ENCODE assay signal across 8 mouse cellular contexts in genomic region chr2:92055831-92056236, GRCm38 (mm10). TPM values are rescaled to one million over a fixed set of nuclear protein-coding genes. Genes with fewer than 3 reads are reported as not detected.
DNase-seq lines count a peak whose midpoint lies in the region; ATAC-seq and TF ChIP-seq lines count a peak whose summit lies in the region.

No protein-coding gene starts in this region.

- peaks cover 70% of the 10 kb centered on the region for H3K4me1 ChIP-seq in embryonic facial prominence, embryonic 15.5 days
- peaks cover 7% of the 10 kb centered on the region for H3K4me1 ChIP-seq in heart, embryonic 16.5 days (ENCODE audit: control insufficient read depth, insufficient read depth, low read length)
- H3K4me1 ChIP-seq in liver, embryonic 16.5 days (ENCODE audit: control insufficient read depth, low read depth, low read length) = peaks cover 15% of the 10 kb centered on the region
- peaks cover 3% of the 10 kb centered on the region; the same call in 1 of the 2 replicates for H3K4me1 ChIP-seq in stomach, postnatal 0 days (replicated peaks; ENCODE audit: control insufficient read depth, insufficient read depth)

- H3K4me2 ChIP-seq in embryonic facial prominence, embryonic 15.5 days (replicated peaks) = peak overlapping the region; percentile 65
- peak overlapping the region; percentile 85 for H3K4me2 ChIP-seq in heart, embryonic 16.5 days (ENCODE audit: low read depth, low read length)
- H3K4me2 ChIP-seq in liver, embryonic 16.5 days (ENCODE audit: low read depth, low read length) = peak overlapping the region; percentile 68
- H3K4me2 ChIP-seq in stomach, postnatal 0 days (replicated peaks; ENCODE audit: low read depth) = peak overlapping the region; percentile 71

- no peaks in the 10 kb centered on the region for H3K36me3 ChIP-seq in embryonic facial prominence, embryonic 15.5 days
- H3K36me3 ChIP-seq in heart, embryonic 16.5 days (ENCODE audit: control insufficient read depth, insufficient read depth) = no peaks in the 10 kb centered on the region
- no peaks in the 10 kb centered on the region for H3K36me3 ChIP-seq in liver, embryonic 16.5 days (ENCODE audit: control insufficient read depth, insufficient read depth)
- H3K36me3 ChIP-seq in stomach, postnatal 0 days (ENCODE audit: control insufficient read depth, insufficient read depth, low read length) = no peaks in the 10 kb centered on the region

- no peak for TF ChIP-seq EP300 in stomach, postnatal 0 days (optimal IDR thresholded peaks at IDR 0.05)

- under 1% methylated on average over 14 of the region's 14 CpGs for WGBS in embryonic facial prominence, embryonic 15.5 days
- 3% methylated on average over 14 of the region's 14 CpGs for WGBS in heart, embryonic 16.5 days
- WGBS in liver, embryonic 16.5 days (ENCODE audit: insufficient replicate concordance) = 6% methylated on average over 14 of the region's 14 CpGs
- WGBS in stomach, postnatal 0 days = 3% methylated on average over 14 of the region's 14 CpGs

- peak; percentile 37 for ATAC-seq in embryonic facial prominence, embryonic 15.5 days (ENCODE audit: insufficient number of reproducible peaks, low FRiP score, low TSS enrichment, low read depth)
- ATAC-seq in heart, embryonic 16.5 days (replicated peaks; ENCODE audit: extremely low read depth, insufficient read depth, low FRiP score) = 0 out of 2 replicates have a peak, but pooled peaks have one; percentile 33
- ATAC-seq in liver, embryonic 16.5 days (ENCODE audit: low read depth) = peak; percentile 43
- peak; percentile 55 for ATAC-seq in stomach, postnatal 0 days (ENCODE audit: low FRiP score, low TSS enrichment)

- peaks cover 23% of the 10 kb centered on the region for H3K27me3 ChIP-seq in embryonic facial prominence, embryonic 15.5 days
- H3K27me3 ChIP-seq in heart, embryonic 16.5 days (ENCODE audit: control insufficient read depth, insufficient read depth, low read length) = peaks cover 21% of the 10 kb centered on the region; the same call in 1 of the 2 replicates
- H3K27me3 ChIP-seq in liver, embryonic 16.5 days (ENCODE audit: control insufficient read depth, insufficient read depth, low read depth, low read length) = peaks cover 45% of the 10 kb centered on the region
- H3K27me3 ChIP-seq in stomach, postnatal 0 days (ENCODE audit: control insufficient read depth, insufficient read depth, low read length) = no peaks in the 10 kb centered on the region

- H3K27ac ChIP-seq in embryonic facial prominence, embryonic 15.5 days (replicated peaks) = peak overlapping the region; percentile 99
- peak overlapping the region; percentile 72 for H3K27ac ChIP-seq in heart, embryonic 16.5 days (ENCODE audit: low read length)
- H3K27ac ChIP-seq in liver, embryonic 16.5 days (ENCODE audit: low read length) = peak overlapping the region; percentile 56
- H3K27ac ChIP-seq in stomach, postnatal 0 days (replicated peaks) = peak overlapping the region; percentile 88

- DNase-seq in 416B (ENCODE audit: low read depth) = peak; percentile 86
- DNase-seq in adrenal gland, postnatal 36 days = peak; percentile 60 to 67
- DNase-seq in kidney, postnatal 25 days = peak; percentile 68
- DNase-seq in neural tube, embryonic 10.5 days (ENCODE audit: extremely low spot score, low spot score) = peak; percentile 67
- DNase-seq in stomach, postnatal 0 days (ENCODE audit: low spot score) = peak; percentile 67

- H3K4me3 ChIP-seq in embryonic facial prominence, embryonic 15.5 days (replicated peaks) = peak overlapping the region; percentile 40
- peak overlapping the region; percentile 52 for H3K4me3 ChIP-seq in heart, embryonic 16.5 days (ENCODE audit: low read length)
- H3K4me3 ChIP-seq in liver, embryonic 16.5 days (ENCODE audit: low read depth, low read length) = peak overlapping the region; percentile 37
- peak overlapping the region; percentile 31 for H3K4me3 ChIP-seq in stomach, postnatal 0 days (ENCODE audit: low read depth, low read length)

- H3K9me3 ChIP-seq in embryonic facial prominence, embryonic 15.5 days (replicated peaks) = no peaks in the 10 kb centered on the region
- H3K9me3 ChIP-seq in heart, embryonic 16.5 days (replicated peaks; ENCODE audit: control insufficient read depth, low read length) = no peaks in the 10 kb centered on the region
- H3K9me3 ChIP-seq in liver, embryonic 16.5 days (replicated peaks; ENCODE audit: control insufficient read depth, low read length) = no peaks in the 10 kb centered on the region
- H3K9me3 ChIP-seq in stomach, postnatal 0 days (ENCODE audit: control insufficient read depth, low read length) = no peaks in the 10 kb centered on the region

- H3K9ac ChIP-seq in embryonic facial prominence, embryonic 15.5 days = peak overlapping the region; percentile 18; the same call in 1 of the 2 replicates
- H3K9ac ChIP-seq in heart, embryonic 16.5 days (ENCODE audit: low read length) = peak overlapping the region; percentile 72
- peak overlapping the region; percentile 10; the same call in 1 of the 2 replicates for H3K9ac ChIP-seq in liver, embryonic 16.5 days (ENCODE audit: low read depth, low read length)
- peak overlapping the region; percentile 66 for H3K9ac ChIP-seq in stomach, postnatal 0 days (ENCODE audit: low read length)

- peak; percentile 75 for TF ChIP-seq CTCF in stomach, postnatal 0 days (IDR thresholded peaks at IDR 0.05; ENCODE audit: low read depth)

RNA-seq across cellular contexts. Expression of gene Creb3l1, which starts 31.5 kb away (rescaled TPM):
- 10 to 100 TPM in 1 of 2 experiments, 1 to 10 TPM in 1; 6.2 to 30.5 TPM for total RNA-seq in adrenal gland, postnatal 36 days (2021)
- polyA plus RNA-seq in embryonic facial prominence, embryonic 15.5 days (2015; fragmentation: Nextera tagmentation; extraction: Ambion mirVana) = 36.8 and 44.3 TPM in 2 replicates
- polyA plus RNA-seq in heart, embryonic 16.5 days (2015; fragmentation: Nextera tagmentation; extraction: Ambion mirVana) = 7.2 and 8.4 TPM in 2 replicates
- 0.72 and 1.3 TPM in 2 replicates for polyA plus RNA-seq in liver, embryonic 16.5 days (2015; fragmentation: Nextera tagmentation; extraction: Ambion mirVana)
- polyA plus RNA-seq in stomach, postnatal 0 days (2015; fragmentation: Nextera tagmentation; extraction: Ambion mirVana) = 13.2 and 15.6 TPM in 2 replicates

RNA-seq across cellular contexts. Expression of gene Phf21a, which starts 37.1 kb away (rescaled TPM):
- total RNA-seq in adrenal gland, postnatal 36 days (2021) = 10 to 100 TPM; 60.6 to 74.1 TPM
- 36.1 and 37.6 TPM in 2 replicates for polyA plus RNA-seq in embryonic facial prominence, embryonic 15.5 days (2015; fragmentation: Nextera tagmentation; extraction: Ambion mirVana)
- polyA plus RNA-seq in heart, embryonic 16.5 days (2015; fragmentation: Nextera tagmentation; extraction: Ambion mirVana) = 17.1 TPM in 2 replicates
- 2.8 and 3.8 TPM in 2 replicates for polyA plus RNA-seq in liver, embryonic 16.5 days (2015; fragmentation: Nextera tagmentation; extraction: Ambion mirVana)
- 7.2 and 7.3 TPM in 2 replicates for polyA plus RNA-seq in stomach, postnatal 0 days (2015; fragmentation: Nextera tagmentation; extraction: Ambion mirVana)

Comparison
In these comparisons a context has a peak if more than half of its experiments do, and no peak if none do; other contexts are left out.
1. Peak in every context shown above with its lines: DNase-seq, ATAC-seq, H3K4me3 ChIP-seq and H3K27ac ChIP-seq.
2. H3K9ac ChIP-seq: peak in every context shown above with its lines; median percentile 72 in heart, embryonic 16.5 days; 66 in stomach, postnatal 0 days; 18 in embryonic facial prominence, embryonic 15.5 days; 10 in liver, embryonic 16.5 days.